Mouse (Mus musculus) thymus, adult 18-20 months (tissue): ENCODE results near the gene Mthfd2.

ENCODE experiments used
- DNase-seq, 2 experiments: peaks; one replicate each; pipeline ENCODE4 v3.0.0; 2022; ENCODE audit warnings: mixed read lengths in 2 of 2

Mthfd2 gene

DNA sequence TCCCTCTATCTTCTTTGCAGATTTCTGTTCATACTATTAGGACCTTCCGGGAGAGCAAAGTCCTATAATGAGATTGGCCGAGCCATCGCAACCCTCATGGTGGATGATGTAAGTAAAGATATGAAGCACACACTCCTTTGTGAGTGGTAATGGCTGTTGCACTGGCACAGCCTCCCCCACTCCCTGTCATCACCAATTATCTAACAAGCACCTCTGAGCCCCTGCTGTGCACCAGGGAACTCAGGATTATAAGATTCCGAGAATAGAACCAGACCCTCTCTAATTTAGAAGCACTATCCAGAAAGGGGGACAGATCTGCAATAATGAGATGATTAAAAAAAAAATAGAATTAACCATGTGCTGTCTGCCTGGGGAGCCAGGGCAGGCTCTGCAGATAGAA, 60.1 kb downstream of the Mthfd2 start:
- DNase-seq: no peak

DNA sequence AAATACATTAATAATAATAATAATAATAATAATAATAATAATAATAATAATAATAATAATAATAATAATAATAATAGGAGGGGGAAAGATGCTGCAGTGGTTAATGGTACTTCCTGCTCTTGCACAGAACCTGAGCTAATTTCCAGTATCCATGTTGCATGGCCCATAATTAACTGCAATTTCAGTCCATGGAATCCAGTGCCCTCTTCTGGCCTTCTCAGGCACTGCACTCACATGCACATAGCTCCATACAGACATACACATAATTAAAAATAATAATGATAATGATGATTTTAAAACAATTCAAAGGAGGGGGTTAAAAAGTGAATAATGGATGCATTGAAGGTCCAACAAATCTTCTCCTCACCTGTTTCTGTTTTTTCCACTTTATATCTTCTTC, 60.5 kb downstream of the Mthfd2 start:
- no peak for DNase-seq

DNA sequence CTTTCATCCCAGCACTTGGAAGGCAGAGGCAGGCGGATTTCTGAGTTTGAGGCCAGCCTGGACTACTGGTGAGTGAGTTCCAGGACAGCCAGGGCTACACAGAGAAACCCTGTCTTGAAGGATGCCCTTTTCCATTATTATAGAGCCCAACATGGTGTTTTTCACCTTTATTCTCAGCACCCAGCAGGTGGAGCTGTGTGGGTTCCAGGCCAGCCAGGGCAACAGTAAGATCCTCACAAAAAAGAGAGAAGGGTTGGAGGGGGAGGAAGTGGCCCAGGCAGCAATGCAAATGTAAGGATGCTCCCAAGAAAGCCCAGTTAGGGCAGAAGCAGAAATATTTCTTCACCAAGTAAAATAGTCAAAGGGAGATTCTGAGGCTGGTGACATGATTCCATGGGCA, 61.2 kb downstream of the Mthfd2 start:
- no peak for DNase-seq
